Mouse (Mus musculus): ENCODE measurements at regions not wholly inside any gene's neighbourhood (a gene's known extent, or its start where the extent isn't known, plus 50 kb on each side); places are given as distances from the start of the nearest gene placed in this dataset.

DNA sequence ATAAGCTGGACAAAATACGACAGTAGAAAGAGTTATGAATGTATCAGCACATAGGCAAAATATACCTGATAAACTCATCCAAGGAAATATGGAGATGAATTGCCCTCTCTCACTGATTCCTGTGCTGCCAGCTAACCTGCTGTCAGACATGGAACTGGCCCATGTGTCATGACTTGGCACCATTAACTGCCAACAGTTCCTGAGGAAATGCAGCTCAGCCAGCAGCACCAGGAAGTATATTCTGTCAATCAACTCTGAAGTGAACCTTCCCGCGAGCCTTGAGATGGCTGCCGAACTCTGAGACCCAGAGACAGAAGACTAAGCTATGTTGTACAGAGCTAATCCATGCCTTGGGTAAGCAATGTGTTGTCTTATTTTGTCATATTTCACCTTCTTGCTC is 292.4 kb downstream of the Klf6 start:
- Histone ChIP-seq H3K9ac (ENCODE audit: control insufficient read depth, low read depth, low read length, poor library complexity, severe bottlenecking) (no peak overlapping the region), H3K27me3 (ENCODE audit: control insufficient read depth in 1 of 2, insufficient read depth in 2 of 2, low read length in 2 of 2) (no peaks in the 10 kb centered on the region), H3K36me3 (ENCODE audit: control insufficient read depth in 1 of 2, insufficient read depth in 2 of 2, low read length in 2 of 2) (no peaks in the 10 kb centered on the region), H3K4me3 (ENCODE audit: control insufficient read depth in 1 of 2, insufficient read depth in 1 of 2, low read depth in 2 of 2, low read length in 2 of 2) (no peak overlapping the region), H3K79me2 (ENCODE audit: control insufficient read depth, insufficient read depth, low read length, poor library complexity) (no peaks in the 10 kb centered on the region), H3K27ac (ENCODE audit: control insufficient read depth, low read depth, low read length) (no peak overlapping the region), H3K9me3 (replicated peaks; ENCODE audit: insufficient read depth, low read length) (no peaks in the 10 kb centered on the region), H3K4me1 (ENCODE audit: control insufficient read depth in 1 of 2, insufficient read depth in 2 of 2, low read length in 2 of 2) (no peaks in the 10 kb centered on the region)
- no peak for DNase-seq (ENCODE audit: low read depth, low spot score)
- TF ChIP-seq BHLHE40 (IDR thresholded peaks at IDR 0.05; ENCODE audit: borderline replicate concordance, low read depth, low read length) (no peak), ZNF384 (IDR thresholded peaks at IDR 0.05; ENCODE audit: low read depth, low read length) (no peak), ELF1 (IDR thresholded peaks at IDR 0.05; ENCODE audit: low read depth, low read length) (no peak), MAFK (IDR thresholded peaks at IDR 0.05; ENCODE audit: borderline replicate concordance, low read depth, low read length) (no peak), SMC3 (IDR thresholded peaks at IDR 0.05; ENCODE audit: low read depth, low read length) (no peak), NRF1 (IDR thresholded peaks at IDR 0.05; ENCODE audit: insufficient read depth, low read depth, low read length, poor library complexity, severe bottlenecking) (no peak), POLR2AphosphoS2 (IDR thresholded peaks at IDR 0.05; ENCODE audit: low read length) (no peak), CTCF (IDR thresholded peaks at IDR 0.05 in 2 of 3, conservative IDR thresholded peaks at IDR 0.05 in 1 of 3; ENCODE audit: control insufficient read depth in 1 of 3, insufficient read depth in 1 of 3, low read depth in 2 of 3, low read length in 3 of 3, poor library complexity in 1 of 3, severe bottlenecking in 1 of 3) (no peak), POLR2AphosphoS5 (IDR thresholded peaks at IDR 0.05; ENCODE audit: borderline replicate concordance, low read depth, low read length) (no peak), MAZ (IDR thresholded peaks at IDR 0.05; ENCODE audit: low read depth, low read length) (no peak), USF2 (IDR thresholded peaks at IDR 0.05; ENCODE audit: borderline replicate concordance in 1 of 2, insufficient read depth in 1 of 2, low read depth in 1 of 2, low read length in 2 of 2) (no peak), MEF2A (IDR thresholded peaks at IDR 0.05; ENCODE audit: extremely low read depth, insufficient replicate concordance, low read depth, low read length, poor library complexity, severe bottlenecking) (no peak), EP300 (IDR thresholded peaks at IDR 0.05; ENCODE audit: low read depth in 1 of 2, low read length in 2 of 2) (no peak), ZC3H11A (IDR thresholded peaks at IDR 0.05; ENCODE audit: low read depth, low read length) (no peak), ZKSCAN1 (IDR thresholded peaks at IDR 0.05; ENCODE audit: low read depth, low read length) (no peak), MYB (IDR thresholded peaks at IDR 0.05; ENCODE audit: low read depth, low read length) (no peak), CHD2 (IDR thresholded peaks at IDR 0.05; ENCODE audit: low read length) (no peak)

DNA sequence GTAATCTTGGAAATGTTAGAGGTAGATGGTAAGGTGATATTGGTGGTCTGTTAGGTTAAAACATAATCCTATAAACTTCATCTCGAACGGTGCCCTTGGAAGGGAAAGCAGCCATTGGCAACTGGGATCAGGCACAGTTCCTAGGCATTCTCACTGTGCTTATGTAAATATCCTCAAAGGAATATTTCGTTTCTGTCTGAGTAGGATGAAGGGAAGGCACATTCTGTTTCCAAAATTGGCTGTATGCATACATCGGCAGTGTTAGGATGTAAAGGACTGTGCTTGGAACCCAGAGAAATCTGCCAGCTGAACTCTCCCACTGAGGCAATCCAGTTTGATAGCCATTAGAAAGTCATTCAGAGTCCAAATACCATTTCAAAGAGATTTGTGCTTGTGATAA is 294.9 kb downstream of the Klf6 start:
- Histone ChIP-seq H3K9ac (ENCODE audit: control insufficient read depth, low read depth, low read length, poor library complexity, severe bottlenecking) (no peak overlapping the region), H3K36me3 (ENCODE audit: control insufficient read depth in 1 of 2, insufficient read depth in 2 of 2, low read length in 2 of 2) (no peaks in the 10 kb centered on the region), H3K27me3 (ENCODE audit: control insufficient read depth in 1 of 2, insufficient read depth in 2 of 2, low read length in 2 of 2) (no peaks in the 10 kb centered on the region), H3K9me3 (replicated peaks; ENCODE audit: insufficient read depth, low read length) (no peaks in the 10 kb centered on the region), H3K4me1 (ENCODE audit: control insufficient read depth in 1 of 2, insufficient read depth in 2 of 2, low read length in 2 of 2) (no peaks in the 10 kb centered on the region), H3K79me2 (ENCODE audit: control insufficient read depth, insufficient read depth, low read length, poor library complexity) (no peaks in the 10 kb centered on the region), H3K4me3 (ENCODE audit: control insufficient read depth in 1 of 2, insufficient read depth in 1 of 2, low read depth in 2 of 2, low read length in 2 of 2) (no peak overlapping the region), H3K27ac (ENCODE audit: control insufficient read depth, low read depth, low read length) (no peak overlapping the region)
- TF ChIP-seq MAZ (IDR thresholded peaks at IDR 0.05; ENCODE audit: low read depth, low read length): no peak
- no peak for TF ChIP-seq MXI1 (IDR thresholded peaks at IDR 0.05; ENCODE audit: low read depth, low read length)
- no peak for TF ChIP-seq BHLHE40 (IDR thresholded peaks at IDR 0.05; ENCODE audit: borderline replicate concordance, low read depth, low read length)
- TF ChIP-seq CTCF (IDR thresholded peaks at IDR 0.05 in 2 of 3, conservative IDR thresholded peaks at IDR 0.05 in 1 of 3; ENCODE audit: control insufficient read depth in 1 of 3, insufficient read depth in 1 of 3, low read depth in 2 of 3, low read length in 3 of 3, poor library complexity in 1 of 3, severe bottlenecking in 1 of 3): no peak
- no peak for TF ChIP-seq ZKSCAN1 (IDR thresholded peaks at IDR 0.05; ENCODE audit: low read depth, low read length)
- no peak for TF ChIP-seq ZMIZ1 (IDR thresholded peaks at IDR 0.05; ENCODE audit: low read depth, low read length)
- no peak for TF ChIP-seq SMC3 (IDR thresholded peaks at IDR 0.05; ENCODE audit: low read depth, low read length)
- TF ChIP-seq NELFE (IDR thresholded peaks at IDR 0.05; ENCODE audit: low read depth, low read length): no peak
- no peak for TF ChIP-seq ZNF384 (IDR thresholded peaks at IDR 0.05; ENCODE audit: low read depth, low read length)
- no peak for TF ChIP-seq POLR2AphosphoS2 (IDR thresholded peaks at IDR 0.05; ENCODE audit: low read length)
- TF ChIP-seq GABPA (IDR thresholded peaks at IDR 0.05; ENCODE audit: low read depth, low read length): no peak
- TF ChIP-seq CHD1 (IDR thresholded peaks at IDR 0.05; ENCODE audit: low read depth, low read length): no peak
- no peak for TF ChIP-seq USF2 (IDR thresholded peaks at IDR 0.05; ENCODE audit: borderline replicate concordance in 1 of 2, insufficient read depth in 1 of 2, low read depth in 1 of 2, low read length in 2 of 2)
- TF ChIP-seq ZC3H11A (IDR thresholded peaks at IDR 0.05; ENCODE audit: low read depth, low read length): no peak
- TF ChIP-seq USF1 (IDR thresholded peaks at IDR 0.05; ENCODE audit: low read depth, low read length): no peak
- TF ChIP-seq TCF12 (IDR thresholded peaks at IDR 0.05; ENCODE audit: low read depth, low read length): no peak
- TF ChIP-seq TAL1 (IDR thresholded peaks at IDR 0.05; ENCODE audit: low read length): no peak
- no peak for TF ChIP-seq MEF2A (IDR thresholded peaks at IDR 0.05; ENCODE audit: extremely low read depth, insufficient replicate concordance, low read depth, low read length, poor library complexity, severe bottlenecking)
- DNase-seq (ENCODE audit: low read depth, low spot score): no peak
